In genomic region chr16:21881181-21881580, GRCm38 (mm10) we compare ENCODE assay signal across 10 mouse cellular contexts.
DNase-seq lines count a peak whose midpoint lies in the region; ATAC-seq lines count a peak whose summit lies in the region.
"Had no signal": no experiment of that assay in that cellular context is flagged by ENCODE, and none has a peak within 500 bp of the region (broad histone marks: within the 10 kb centered on the region; RNA-seq: fewer than 3 reads in every experiment).

No protein-coding gene starts in this region.

- no peaks in the 10 kb centered on the region for H3K27me3 ChIP-seq in heart, embryonic 11.5 days (ENCODE audit: control insufficient read depth, insufficient read depth, low read length)

- H3K9me3 ChIP-seq in heart, embryonic 11.5 days (replicated peaks; ENCODE audit: control insufficient read depth, low read length) = no peaks in the 10 kb centered on the region

- H3K4me1 ChIP-seq in heart, embryonic 11.5 days (ENCODE audit: control insufficient read depth, insufficient read depth, low read length) = no peaks in the 10 kb centered on the region

- no peak overlapping the region for H3K4me3 ChIP-seq in heart, embryonic 11.5 days (ENCODE audit: low read depth, low read length)

- ATAC-seq in heart, embryonic 11.5 days (replicated peaks; ENCODE audit: insufficient number of reproducible peaks, low FRiP score, low TSS enrichment) = no peak

- no peak overlapping the region for H3K27ac ChIP-seq in heart, embryonic 11.5 days (ENCODE audit: low read depth, low read length)

- 60% methylated on average over 6 of the region's 6 CpGs for WGBS in heart, embryonic 11.5 days (ENCODE audit: insufficient replicate concordance)

- DNase-seq in heart, adult 11 months = peak; percentile 52
- DNase-seq in right cerebral cortex, postnatal 10 days (ENCODE audit: low spot score in 2 of 2) = peak; percentile 51 to 60
- no peak for DNase-seq in right cerebral cortex, postnatal 25 days
- DNase-seq in kidney, postnatal 10 days = peak; percentile 28
- peak; percentile 15 for DNase-seq in telencephalon, adult 2 months (ENCODE audit: low read depth, low spot score)
- DNase-seq in adrenal gland, adult 18-20 months (ENCODE audit: low spot score in 2 of 2) = no peak
- DNase-seq in spleen, postnatal 36 days (ENCODE audit: low spot score in 2 of 2) = no peak
- DNase-seq: gastrocnemius, postnatal 10 days; lung, postnatal 4 days had no signal

- no peak overlapping the region for H3K4me2 ChIP-seq in heart, embryonic 11.5 days

- H3K9ac ChIP-seq in heart, embryonic 11.5 days (ENCODE audit: low read depth, low read length) = no peak overlapping the region

- H3K36me3 ChIP-seq in heart, embryonic 11.5 days (ENCODE audit: control insufficient read depth, insufficient read depth, low read length) = no peaks in the 10 kb centered on the region

Comparison
In these comparisons a context has a peak if more than half of its experiments do, and no peak if none do; other contexts are left out.
1. DNase-seq: peak in heart, adult 11 months (single experiment), right cerebral cortex, postnatal 10 days (2 of 2), kidney, postnatal 10 days (single experiment) and telencephalon, adult 2 months (single experiment); none in right cerebral cortex, postnatal 25 days (single experiment), adrenal gland, adult 18-20 months (0 of 2) and spleen, postnatal 36 days (0 of 2).